Mouse (Mus musculus) small intestine, adult 2 months (tissue): ENCODE data around the gene Spint2.

Experiments
- CTCF ChIP-seq: fragments of 200-500 bp; IDR thresholded peaks from 2 replicates; pipeline ENCODE4 v1.5.1; 2012; ENCODE audit warnings: low read depth, mild to moderate bottlenecking, control low read depth, inconsistent platforms, low read length, moderate library complexity, mixed read lengths; ENCODE audit not compliant: insufficient replicate concordance, insufficient read length; ENCODE audit errors: extremely low read depth
- POLR2A ChIP-seq: fragments of 200-500 bp; IDR thresholded peaks from 2 replicates; pipeline ENCODE4 v1.6.1; 2012; ENCODE audit warnings: low read depth, mild to moderate bottlenecking, control low read depth, inconsistent platforms, low read length, moderate library complexity

DNA sequence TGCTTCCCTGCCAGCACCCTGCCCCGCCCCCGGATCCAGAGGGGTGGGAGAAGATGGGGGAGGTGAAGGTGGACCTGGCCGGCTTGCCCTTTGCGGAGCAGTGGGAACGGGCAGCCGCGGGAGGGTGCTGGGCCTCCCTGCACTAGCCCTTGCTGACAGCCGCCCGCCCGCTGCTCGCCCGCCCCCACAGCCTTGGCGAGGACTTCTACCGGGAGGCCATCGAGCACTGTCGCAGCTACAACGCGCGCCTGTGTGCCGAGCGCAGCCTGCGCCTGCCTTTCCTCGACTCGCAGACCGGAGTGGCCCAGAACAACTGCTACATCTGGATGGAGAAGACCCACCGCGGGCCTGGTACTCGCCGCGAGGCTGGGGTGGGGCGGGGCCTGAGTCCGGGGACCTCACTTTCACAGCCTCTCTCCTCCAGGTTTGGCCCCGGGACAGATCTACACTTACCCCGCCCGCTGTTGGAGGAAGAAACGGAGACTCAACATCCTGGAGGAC is 27.6 kb upstream of the Spint2 start:
- TF ChIP-seq CTCF (no peak), POLR2A (no peak)
